11 mouse cellular contexts compared by ENCODE assay signal in the genomic region with DNA sequence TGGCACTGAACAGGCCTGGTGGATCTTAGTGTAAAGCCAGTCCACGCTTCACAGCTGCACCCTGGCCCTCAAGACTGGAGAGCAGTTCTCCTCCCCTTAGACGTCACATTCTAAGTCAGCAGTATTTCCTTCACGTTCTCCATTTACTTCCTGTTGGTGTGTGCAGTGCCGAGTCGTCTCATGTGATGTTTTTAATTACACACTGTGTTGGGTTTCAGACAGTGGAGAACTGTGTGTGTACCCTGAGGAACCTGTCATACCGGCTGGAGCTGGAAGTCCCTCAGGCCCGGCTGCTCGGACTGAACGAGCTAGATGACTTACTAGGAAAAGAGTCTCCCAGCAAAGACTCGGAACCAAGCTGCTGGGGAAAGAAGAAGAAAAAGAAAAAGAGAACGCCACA.
DNase-seq lines count a peak whose midpoint lies in the region; ATAC-seq and TF ChIP-seq lines count a peak whose summit lies in the region.
"Had no signal": no experiment of that assay in that cellular context is flagged by ENCODE, and none has a peak within 500 bp of the region (broad histone marks: within the 10 kb centered on the region; RNA-seq: fewer than 3 reads in every experiment).

No protein-coding gene starts in this region.

- H3K36me3 ChIP-seq in intestine, embryonic 16.5 days (ENCODE audit: control insufficient read depth, insufficient read depth, low read length) = peaks cover 3% of the 10 kb centered on the region; the same call in 1 of the 2 replicates
- H3K36me3 ChIP-seq in intestine, embryonic 15.5 days = 0 out of 2 replicates have a peak, but pooled peaks cover 12% of the 10 kb centered on the region
- peaks cover 8% of the 10 kb centered on the region; the same call in 1 of the 2 replicates for H3K36me3 ChIP-seq in liver, postnatal 0 days (replicated peaks; ENCODE audit: insufficient read depth, low read length)

- peak; percentile 15 to 18 for DNase-seq in CD8-positive naive resting alpha-beta T cell, adult 2 months (ENCODE audit: low read depth in 2 of 2, low spot score in 2 of 2)
- peak; percentile 32 for DNase-seq in forelimb bud, embryonic 11.5 days (ENCODE audit: low read depth, low spot score)
- no peak for DNase-seq in liver, postnatal 0 days
- DNase-seq in thymus, postnatal 4 days = no peak
- no peak for DNase-seq in heart, postnatal 4 days
- no peak for DNase-seq in right cerebral cortex, postnatal 14 days
- DNase-seq: adrenal gland, postnatal 10 days; midbrain, embryonic 14.5 days had no signal

- WGBS in intestine, embryonic 16.5 days = 64% methylated on average over 11 of the region's 11 CpGs
- WGBS in intestine, embryonic 15.5 days = 69% methylated on average over 11 of the region's 11 CpGs
- WGBS in liver, postnatal 0 days (ENCODE audit: insufficient replicate concordance) = 66% methylated on average over 11 of the region's 11 CpGs

- no peaks in the 10 kb centered on the region for H3K9me3 ChIP-seq in intestine, embryonic 16.5 days (ENCODE audit: control insufficient read depth, low read length)
- H3K9me3 ChIP-seq in intestine, embryonic 15.5 days = no peaks in the 10 kb centered on the region
- H3K9me3 ChIP-seq in liver, postnatal 0 days (ENCODE audit: low read length) = no peaks in the 10 kb centered on the region

- H3K27me3 ChIP-seq in intestine, embryonic 16.5 days (replicated peaks; ENCODE audit: control insufficient read depth, insufficient read depth, low read length) = no peaks in the 10 kb centered on the region
- no peaks in the 10 kb centered on the region for H3K27me3 ChIP-seq in intestine, embryonic 15.5 days (replicated peaks)
- H3K27me3 ChIP-seq in liver, postnatal 0 days (ENCODE audit: insufficient read depth, low read length) = no peaks in the 10 kb centered on the region

- peak; percentile 71 for ATAC-seq in intestine, embryonic 16.5 days
- ATAC-seq in intestine, embryonic 15.5 days = no peak
- peak; percentile 43; the same call in 1 of the 2 replicates for ATAC-seq in liver, postnatal 0 days
- ATAC-seq: hindbrain, embryonic 16.5 days had no signal

- H3K4me3 ChIP-seq in intestine, embryonic 16.5 days (ENCODE audit: low read length) = no peak overlapping the region
- no peak overlapping the region for H3K4me3 ChIP-seq in intestine, embryonic 15.5 days (replicated peaks)
- H3K4me3 ChIP-seq in liver, postnatal 0 days (ENCODE audit: low read depth, low read length) = no peak overlapping the region

- H3K4me2 ChIP-seq in intestine, embryonic 16.5 days (ENCODE audit: low read depth, low read length) = no peak overlapping the region
- no peak overlapping the region for H3K4me2 ChIP-seq in intestine, embryonic 15.5 days (replicated peaks)
- no peak overlapping the region for H3K4me2 ChIP-seq in liver, postnatal 0 days (ENCODE audit: low read depth, low read length)

- no peaks in the 10 kb centered on the region for H3K4me1 ChIP-seq in intestine, embryonic 16.5 days (ENCODE audit: control insufficient read depth, insufficient read depth, low read length)
- no peaks in the 10 kb centered on the region for H3K4me1 ChIP-seq in intestine, embryonic 15.5 days (replicated peaks)
- H3K4me1 ChIP-seq in liver, postnatal 0 days (ENCODE audit: insufficient read depth) = peaks cover 9% of the 10 kb centered on the region; the same call in 1 of the 2 replicates

- no peak overlapping the region for H3K27ac ChIP-seq in intestine, embryonic 16.5 days (ENCODE audit: low read length)
- no peak overlapping the region for H3K27ac ChIP-seq in intestine, embryonic 15.5 days
- H3K27ac ChIP-seq in liver, postnatal 0 days (ENCODE audit: low read depth) = no peak overlapping the region

- no peak overlapping the region for H3K9ac ChIP-seq in intestine, embryonic 16.5 days (ENCODE audit: low read depth, low read length)
- H3K9ac ChIP-seq in intestine, embryonic 15.5 days = no peak overlapping the region
- H3K9ac ChIP-seq in liver, postnatal 0 days (replicated peaks) = no peak overlapping the region

- no peak for TF ChIP-seq EP300 in liver, postnatal 0 days (IDR thresholded peaks at IDR 0.05; ENCODE audit: low read depth)

- no peak for TF ChIP-seq CTCF in liver, postnatal 0 days (IDR thresholded peaks at IDR 0.05; ENCODE audit: low read depth)

Comparison
In these comparisons a context has a peak if more than half of its experiments do, and no peak if none do; other contexts are left out.
1. DNase-seq: peak in CD8-positive naive resting alpha-beta T cell, adult 2 months (2 of 2) and forelimb bud, embryonic 11.5 days (single experiment); none in liver, postnatal 0 days (single experiment), thymus, postnatal 4 days (single experiment), heart, postnatal 4 days (single experiment) and right cerebral cortex, postnatal 14 days (single experiment).